Mouse (Mus musculus): ENCODE results near the gene Misp.

Misp gene

DNA sequence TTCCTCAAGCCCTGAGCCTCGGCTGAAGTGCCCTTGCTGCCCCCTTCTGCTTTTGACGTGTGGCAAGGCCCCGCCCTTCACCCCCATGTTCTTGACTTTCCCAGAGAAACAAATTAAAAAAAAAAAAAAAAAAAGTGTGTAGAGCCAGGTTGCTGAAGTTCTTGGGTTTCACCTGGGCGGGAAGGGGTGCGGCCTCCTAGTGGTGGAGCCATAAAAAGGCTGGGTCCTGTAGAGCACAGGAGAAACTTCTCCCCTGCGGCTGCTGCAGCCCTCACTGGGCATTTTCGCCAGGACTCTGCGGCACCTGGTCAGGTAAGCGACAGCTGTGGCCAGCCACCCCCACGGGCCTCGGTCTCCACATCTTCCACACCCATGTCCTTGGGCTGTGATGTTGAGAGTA lies at the start of gene Misp:
TSS of gene Misp (plus strand) at position 208 of the 400 bp plus-strand sequence.
- peak; percentile 38 for DNase-seq

DNA sequence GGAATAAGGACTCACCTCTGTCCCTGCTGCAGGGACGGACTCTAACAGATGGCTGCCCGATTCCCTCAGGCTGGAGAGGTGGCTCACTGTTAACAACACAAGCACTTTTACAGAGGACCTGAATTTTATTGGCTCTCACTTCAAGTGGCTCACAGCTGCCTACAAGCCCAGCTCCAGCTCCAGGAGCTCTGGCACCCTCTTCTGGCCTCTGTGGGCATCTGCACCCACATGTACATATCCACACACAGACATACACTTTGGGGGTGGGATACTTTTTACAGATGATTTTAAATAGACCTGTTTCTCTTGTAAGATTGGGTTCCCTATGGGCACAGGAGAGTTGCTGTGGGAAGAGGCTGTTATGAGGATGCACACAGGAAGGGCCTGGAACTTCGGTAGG lies 48.5 kb upstream of the Misp start:
- no peak for DNase-seq

DNA sequence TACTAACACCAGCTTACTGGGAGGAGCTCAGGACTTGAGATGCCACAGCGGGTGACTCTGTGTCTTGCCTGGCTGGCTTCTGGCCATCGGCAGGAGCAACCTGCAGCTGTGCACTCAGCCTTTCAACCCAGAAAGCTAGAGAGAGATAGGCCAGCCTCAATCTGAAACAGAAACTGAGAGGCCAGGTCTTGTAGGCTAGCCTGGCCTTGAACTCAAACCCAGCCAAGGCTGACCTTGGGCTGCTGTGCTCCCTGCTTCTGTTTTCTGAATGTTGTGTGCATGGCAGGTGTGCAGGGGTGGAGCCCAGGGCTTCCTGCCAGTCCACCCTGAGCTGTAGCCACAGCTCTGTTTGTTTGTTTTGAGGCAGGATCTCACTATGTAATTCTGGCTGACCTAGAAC lies 47.6 kb upstream of the Misp start:
- no peak for DNase-seq

DNA sequence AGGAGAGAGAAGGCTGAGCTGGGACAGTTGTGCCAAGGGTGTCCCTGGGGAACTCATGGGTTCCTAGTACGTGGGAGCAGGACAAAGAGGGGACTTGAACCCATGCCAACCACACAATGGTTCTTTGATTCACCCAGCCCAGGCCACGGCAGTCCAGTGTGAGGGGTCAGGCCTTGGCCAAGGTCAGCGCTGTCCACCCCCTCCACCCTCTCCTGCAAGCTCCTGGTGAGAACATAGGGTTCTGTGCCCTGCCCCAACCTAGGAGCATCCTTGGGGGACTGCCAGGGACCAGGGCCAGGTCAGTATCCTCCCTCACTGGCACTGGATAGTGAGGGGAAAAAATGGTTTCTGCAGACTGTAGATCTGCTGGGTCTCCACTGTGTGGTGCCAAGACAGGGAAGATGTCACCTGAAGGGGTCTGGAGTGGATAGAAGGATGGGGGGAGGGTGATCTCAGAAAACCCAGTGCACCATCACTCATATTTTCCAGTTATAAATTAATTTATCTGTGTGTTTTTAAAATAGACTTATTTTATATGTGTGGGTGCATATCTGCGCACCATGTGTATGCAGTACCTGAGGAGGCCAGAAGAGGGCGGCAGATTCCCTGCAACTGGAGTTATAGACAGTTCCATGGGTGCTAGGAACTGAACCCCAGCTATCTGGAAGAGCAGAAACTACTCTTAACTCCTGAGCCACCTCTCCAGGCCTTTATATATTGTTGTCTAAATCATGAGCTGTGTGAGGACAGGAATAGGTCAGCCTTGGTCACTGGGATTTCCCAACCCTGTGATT lies 46.1 kb upstream of the Misp start:
- no peak for DNase-seq

DNA sequence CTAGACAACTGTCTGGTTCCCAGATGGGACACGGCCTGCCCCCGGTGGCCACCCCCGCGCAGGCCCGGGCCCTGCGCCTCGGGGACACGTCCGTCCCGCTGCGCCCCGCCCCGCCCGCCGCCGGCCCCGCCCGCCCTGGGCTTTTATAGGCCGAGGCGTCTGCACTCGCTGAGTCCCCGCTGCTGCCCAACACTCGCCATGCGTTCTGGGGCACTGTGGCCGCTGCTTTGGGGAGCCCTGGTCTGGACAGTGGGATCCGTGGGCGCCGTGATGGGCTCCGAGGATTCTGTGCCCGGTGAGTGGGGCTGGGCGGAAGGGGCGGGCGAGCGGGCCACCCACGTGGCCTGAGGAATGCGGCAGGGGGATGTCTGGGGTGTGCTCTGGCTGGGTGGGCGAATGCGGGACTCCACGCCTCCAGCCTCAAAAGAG lies 43.7 kb upstream of the Misp start, which contains the start of gene Fstl3:
TSS of gene Fstl3 (plus strand) at position 170 of the 429 bp plus-strand sequence.
- DNase-seq: peak; percentile 49

DNA sequence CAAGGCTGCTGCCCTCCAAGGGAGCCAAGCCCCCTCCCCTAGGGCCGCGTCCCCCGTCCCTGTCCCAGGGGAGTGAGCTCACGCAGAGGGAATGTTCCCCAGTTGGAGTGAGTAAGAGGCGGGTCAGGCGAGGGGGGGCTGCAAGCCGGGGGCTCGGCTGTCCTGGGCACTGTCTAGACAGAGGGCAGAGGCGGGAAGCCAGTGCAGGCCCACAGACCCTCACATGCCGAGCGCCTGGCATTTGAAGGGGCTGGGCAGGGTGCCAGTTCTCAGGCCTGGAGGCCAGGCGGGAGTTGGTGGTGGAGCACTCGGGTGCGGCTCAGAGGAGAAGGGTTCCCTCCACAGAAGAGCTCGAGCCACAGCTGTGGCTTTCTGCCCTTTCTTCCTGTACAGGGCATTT lies 42.8 kb upstream of the Misp start:
- DNase-seq: peak; percentile 59

DNA sequence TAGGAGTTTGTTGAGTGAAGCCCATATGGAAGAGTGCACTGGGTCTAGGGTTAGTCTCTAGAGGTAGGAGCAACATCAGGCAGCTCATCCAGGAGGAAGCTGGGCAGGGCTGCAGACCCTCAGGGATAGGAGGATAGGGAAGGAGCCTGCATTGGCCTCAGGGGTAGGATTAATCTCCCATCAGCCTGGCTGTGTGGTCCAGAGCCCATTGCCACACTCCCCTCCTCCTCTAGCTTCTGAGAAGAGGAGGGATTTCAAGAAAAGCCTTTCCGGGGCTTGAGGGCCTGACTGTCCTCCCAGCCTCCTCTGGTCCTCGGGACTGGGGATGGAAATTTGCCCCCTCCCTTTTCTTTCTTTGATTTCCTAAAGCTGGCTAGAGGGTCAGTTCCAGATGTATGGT lies 41.6 kb upstream of the Misp start:
- no peak for DNase-seq

DNA sequence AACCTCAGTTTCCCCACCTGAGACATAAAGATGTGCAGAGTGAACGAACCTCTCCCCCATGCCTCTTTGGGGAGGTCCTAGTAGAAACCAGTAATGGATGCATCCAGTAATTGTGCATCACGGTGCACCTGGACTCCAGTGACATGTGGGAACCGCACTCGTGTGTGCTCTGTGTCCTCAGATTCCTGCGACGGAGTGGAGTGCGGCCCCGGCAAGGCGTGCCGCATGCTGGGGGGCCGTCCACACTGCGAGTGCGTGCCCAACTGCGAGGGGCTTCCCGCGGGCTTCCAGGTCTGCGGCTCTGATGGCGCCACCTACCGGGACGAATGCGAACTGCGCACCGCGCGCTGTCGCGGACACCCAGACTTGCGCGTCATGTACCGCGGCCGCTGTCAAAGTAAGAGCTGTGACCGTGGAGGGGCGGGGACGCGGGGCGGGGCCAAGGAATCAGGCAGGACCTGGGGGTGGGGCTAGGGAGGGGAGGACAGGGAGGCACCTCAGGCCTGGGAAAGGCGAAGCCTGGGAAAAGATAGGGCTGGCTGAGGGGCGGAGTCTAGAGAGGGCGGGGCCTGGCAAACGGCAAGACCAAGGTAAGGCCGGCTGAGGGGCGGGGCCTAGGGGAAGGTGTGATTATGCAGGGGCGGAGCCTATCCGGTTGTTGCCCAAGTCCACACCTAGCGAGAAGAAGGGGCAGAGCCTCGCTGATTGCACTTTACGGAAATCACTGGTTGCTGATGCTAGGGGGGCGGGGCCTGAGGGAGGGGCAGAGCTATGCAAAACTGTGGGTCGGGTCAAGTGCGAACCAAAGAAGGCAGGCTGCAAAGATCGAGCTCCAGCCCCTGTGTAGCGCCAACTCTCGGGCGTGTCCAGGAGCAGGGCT lies 40.8 kb upstream of the Misp start:
- peak; percentile 98 for DNase-seq

DNA sequence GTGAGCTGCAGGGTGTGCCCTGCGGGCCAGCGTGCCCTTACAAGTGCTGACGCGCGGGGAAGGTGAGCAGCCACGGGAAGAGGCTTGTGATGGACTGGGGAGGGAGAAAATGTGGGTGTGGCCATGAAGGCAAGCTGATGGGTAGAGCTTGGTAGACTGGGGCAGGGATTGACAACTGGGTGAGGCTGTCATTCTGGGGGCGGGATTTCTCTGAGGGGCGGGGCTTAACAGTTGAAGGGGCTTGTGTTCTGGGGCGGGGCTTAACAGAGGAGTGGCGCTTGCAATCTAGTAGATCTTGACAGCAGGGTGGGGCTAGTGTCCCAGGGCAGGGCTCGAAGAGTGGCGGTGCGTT lies 40.1 kb upstream of the Misp start:
- peak; percentile 88 for DNase-seq

DNA sequence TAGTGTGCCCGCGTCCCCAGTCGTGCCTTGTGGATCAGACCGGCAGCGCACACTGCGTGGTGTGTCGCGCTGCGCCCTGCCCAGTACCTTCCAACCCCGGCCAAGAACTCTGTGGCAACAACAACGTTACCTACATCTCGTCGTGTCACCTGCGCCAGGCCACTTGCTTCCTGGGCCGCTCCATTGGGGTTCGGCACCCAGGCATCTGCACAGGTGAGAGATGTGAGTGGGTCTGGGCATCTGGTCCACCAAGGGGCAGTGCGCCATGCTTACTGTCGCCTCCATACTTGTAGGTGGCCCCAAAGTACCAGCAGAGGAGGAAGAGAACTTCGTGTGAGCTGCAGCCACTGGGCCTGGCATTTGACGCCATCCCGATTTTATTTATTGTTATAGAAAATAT lies 39.6 kb upstream of the Misp start:
- DNase-seq: no peak

DNA sequence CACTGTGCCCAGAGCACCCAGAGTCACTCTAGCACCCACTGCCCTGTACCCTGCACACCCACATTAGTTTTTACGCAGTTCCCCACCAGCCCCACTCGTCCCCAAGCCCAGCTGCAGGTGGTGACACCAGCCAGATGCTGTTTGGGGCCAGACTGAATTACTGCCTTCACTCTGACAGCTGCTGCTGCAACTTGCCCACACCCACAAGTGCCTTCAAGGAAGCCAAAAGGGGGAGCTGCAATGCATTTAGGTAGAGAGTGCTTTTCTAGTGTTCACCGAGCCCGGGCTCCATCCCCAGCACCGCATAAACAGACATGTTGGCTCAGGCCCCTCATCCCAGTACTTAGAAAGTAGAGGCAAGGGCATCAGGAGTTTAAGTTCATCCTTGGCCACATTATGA lies 38.8 kb upstream of the Misp start:
- DNase-seq: no peak

DNA sequence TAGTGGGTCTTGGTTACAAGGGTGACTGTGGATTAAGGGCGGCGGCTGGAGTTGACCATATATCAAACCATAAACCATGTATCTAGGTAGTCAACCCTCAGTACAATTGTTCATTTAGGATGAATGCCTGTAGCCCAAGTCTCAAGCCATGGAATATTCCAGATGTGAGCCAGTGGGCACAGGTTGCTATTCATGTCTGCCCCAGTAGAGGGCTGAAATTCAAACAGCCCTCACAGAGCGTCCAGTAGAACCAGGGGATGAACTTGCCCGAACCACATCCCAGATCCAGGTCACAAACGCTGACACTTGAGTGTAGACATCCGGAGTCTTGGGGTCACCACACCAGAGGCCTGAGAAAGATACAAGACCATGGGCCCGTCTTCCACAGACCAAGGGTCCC lies 37.7 kb upstream of the Misp start:
- no peak for DNase-seq

DNA sequence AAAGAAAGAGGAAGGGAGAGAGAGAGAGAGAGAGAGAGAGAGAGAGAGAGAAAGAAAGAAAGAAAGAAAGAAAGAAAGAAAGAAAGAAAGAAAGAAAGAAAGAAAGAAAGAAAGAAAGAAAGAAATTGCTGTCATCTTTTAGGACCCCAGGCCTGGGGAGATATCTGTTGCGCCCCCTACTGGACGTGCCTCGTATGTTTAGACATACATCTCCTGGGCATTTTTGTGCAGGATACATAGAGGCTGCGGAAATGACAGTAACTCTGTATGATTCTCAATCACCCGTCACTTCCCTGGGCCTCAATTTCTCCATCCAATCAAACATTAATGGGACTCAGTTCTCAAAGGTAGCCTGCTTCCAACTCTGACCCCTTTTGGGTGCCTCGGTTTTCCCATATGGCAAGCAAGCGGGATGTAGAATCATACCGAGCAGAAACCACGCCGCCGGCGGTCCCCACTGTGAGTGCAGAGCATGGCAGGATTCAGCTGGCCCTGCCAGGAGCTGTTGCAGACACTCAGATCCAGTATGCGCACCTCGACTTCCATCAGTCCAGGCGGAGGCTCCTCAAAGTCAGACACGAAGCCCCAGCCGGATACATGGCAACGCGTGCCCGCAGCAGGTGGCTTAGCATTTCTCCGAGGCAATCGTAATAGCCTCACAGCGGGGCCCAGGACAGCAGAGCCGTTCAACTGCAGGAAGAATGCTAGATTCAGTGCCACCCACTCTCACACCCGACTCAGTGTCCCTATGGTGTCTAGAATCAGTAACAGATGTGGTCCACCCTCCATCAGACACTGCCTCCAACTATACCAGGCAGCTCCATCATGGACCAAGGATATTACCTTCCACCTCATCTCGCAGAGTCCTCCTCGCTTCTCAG lies 36.6 kb upstream of the Misp start:
- DNase-seq: peak; percentile 70

DNA sequence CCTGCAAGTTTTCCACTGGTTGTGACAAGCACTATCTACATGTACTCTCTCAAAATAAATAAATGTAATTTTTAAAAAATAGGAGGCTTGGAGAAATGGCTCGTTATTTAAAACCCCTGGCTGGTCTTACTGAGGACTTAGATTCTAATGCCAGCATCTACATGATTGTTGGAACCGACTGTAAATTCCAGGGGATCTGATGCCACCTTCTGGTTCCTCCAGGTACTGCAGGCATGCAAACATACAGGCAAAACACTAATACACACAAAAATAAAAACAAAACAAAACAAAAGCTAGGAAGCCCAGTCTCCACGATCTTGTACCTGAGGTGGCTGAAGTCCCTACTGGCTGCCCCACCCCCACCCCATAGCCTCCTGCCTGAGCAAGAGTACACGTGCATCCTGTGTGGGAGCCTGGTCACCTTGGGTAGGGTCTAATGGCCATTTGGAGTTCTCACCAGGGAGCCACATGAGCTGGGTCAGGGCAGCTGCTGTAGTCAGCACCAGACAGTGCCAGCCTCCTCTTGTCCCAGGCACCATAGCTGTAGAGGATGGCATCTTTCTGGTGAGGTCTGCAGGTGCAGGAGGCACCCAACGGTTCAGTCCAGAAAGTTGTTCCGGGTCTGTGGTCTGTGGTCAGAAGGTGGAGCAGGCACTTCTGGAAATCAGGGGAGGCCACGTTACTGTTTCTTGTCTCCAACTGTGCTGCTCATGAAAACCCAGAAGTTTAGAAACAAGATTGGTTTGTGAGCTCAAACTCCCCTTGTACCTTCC lies 32.2 kb upstream of the Misp start:
- peak; percentile 93 for DNase-seq

DNA sequence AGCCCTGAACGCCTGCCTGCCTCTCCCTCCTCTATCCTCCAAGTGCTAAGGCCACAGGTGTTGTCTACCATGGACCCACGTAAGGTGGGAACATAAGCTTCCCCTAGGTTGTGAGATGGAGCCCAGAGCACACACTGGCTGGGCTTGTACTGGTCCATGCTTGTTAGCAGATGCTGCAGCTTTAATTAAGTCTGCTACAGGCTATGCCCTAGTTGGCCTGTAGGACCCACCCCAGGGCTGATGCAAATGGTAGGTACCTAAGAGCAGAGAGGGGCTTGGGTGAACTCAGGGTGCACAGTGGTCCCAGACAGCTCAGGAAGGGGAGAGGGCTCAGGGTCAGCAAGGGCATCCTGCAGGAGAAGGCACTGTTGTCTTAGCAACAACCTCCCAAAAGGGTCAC lies 31.2 kb upstream of the Misp start:
- no peak for DNase-seq

DNA sequence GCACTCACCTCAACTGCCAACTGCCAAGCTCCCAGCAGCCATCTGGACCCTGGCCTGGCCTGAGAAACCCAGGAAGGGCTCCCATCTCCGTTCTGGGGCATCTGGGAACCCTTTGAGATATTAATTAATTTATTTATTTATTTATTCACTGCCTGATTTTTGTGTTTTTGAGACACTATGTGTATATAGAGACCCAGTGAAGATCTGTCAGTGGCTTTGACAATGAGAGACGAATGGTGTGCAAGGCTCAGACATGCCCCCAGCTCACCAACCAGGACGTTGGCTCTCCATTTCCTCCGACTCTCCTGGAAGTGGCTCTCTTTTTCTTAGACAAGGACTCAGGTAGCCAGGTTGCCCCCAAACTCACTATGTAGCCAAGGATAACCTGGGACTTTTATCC lies 29.9 kb upstream of the Misp start, which contains the start of gene Prss57:
TSS of gene Prss57 (minus strand) at position 101 of the 400 bp plus-strand sequence.
- no peak for DNase-seq

DNA sequence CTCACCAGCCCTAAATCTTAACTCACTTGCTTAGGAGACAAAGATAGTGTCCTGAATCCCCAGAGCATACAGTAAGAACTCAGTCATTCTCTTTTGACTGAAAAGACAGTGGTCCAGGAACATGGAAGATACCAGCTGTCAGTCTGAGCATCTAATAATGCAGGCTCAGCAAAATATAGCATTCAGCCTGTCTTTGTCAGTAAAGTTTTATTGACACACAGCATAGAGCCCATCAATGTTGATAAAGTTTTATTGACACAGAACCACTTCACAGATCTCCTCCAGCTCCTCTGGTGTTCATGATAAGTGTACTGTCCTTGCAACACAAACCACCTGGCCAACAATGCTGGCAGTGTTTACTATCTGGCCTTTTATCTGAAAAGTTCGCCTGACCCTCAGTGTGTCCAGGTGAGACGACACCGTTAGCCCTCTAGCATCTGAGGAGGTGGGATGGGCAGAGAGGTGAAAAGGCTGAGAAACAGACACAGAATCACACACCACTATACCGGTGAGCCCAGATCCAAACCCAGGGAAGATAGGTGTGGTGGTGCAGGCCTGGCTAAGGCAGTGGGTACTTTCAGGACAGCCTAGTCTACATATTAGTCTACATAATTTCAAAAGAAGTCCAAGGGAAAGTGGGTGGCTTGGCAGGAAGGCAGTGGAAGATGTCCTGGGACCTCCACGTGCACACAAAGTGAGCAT lies 28.3 kb upstream of the Misp start:
- no peak for DNase-seq

DNA sequence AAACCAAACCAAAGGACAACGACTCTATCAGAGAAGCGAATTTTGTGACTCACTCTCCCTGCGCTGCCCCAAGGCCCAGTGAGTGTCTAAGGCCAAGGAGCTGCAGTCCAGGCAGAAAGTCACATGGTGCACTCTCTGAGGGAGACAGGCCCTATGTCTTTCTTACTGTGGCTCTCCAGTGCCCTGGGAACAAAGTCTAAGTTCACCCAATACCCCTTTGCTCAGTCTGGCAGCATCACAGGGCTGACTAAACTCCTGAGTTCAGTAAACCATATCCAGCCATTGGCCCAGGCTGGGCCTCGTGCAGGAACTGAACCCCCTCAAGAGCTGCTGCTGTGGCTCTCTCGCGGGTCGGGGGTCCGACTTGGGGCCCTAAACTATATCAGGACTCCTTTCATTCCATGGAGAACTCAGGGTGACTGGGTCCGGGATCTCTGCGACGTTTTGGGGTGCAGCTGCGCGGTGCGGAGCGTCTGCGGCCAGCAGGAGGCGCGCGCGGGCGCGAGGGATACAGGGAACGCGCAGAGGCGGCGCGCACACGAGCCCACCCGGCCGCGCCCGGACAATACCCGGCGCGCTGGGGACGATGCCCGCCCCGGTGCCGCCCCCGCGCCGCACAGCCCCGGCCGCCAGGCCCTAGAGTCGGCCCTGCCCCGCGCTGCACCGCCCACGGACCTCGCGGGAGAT lies 27.6 kb upstream of the Misp start, which contains the start of gene Palm:
TSS of gene Palm (plus strand) at position 522 of the 687 bp plus-strand sequence.
- DNase-seq: peak; percentile 78

DNA sequence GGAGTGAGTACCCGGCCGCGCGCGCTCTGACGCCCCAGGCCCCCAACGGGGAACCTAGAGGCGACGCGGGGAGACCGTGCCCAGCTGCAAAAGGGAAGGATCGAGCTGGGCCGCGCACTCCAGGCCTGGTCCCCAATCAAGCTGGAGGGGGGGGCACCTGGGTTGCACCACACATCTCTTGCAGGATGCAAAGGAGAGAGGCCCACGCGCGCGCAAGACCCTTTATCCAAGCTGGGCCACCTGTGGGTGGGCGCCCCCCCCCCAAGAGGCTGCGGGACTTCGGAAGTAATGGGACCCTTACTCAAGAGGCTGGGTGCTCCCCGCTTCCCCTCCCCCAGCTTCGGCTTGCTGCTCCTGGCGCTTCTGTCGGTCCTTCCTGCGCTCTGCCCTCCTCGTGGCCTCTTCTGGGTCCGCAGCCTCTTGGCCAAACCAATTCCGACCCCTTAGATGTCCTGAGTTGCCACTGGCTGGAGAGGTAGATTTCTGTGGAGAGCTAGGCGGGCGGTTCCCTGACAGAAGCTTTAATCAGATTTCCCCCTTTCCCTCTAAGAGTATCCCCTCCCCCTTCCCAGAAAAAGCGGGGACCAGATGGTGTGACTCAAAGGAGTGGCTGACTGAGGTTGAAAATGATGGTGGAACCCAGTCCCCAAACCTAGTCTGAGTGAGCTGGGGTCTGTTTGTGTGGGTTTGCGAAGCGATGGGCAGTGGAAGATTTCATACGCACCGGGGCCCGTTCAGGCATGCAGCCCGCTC lies 26.9 kb upstream of the Misp start:
- no peak for DNase-seq

DNA sequence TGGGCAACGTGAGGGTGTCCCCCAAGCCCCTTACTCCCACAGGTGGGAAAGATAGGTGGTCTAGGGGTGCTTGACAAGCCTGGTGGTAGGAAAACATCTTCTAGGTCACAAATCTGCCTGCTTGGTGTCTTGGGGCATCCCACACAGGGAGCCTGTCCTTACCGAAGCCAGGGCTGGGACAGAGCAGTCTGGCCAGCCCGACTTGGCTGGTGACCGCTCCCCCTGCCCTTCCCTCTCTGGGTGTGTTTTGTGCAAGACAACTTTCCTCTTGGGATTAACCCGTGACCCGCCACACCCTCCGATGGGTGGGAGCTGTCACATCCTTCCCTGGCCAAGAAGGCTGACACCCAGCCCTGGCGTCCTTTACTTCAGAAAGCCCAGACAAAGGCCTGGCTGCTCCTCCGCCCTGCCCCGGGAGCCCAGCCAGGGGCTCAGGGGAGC lies 26.3 kb upstream of the Misp start:
- peak; percentile 89 for DNase-seq

All from lung, postnatal 36 days (tissue).